39 mouse cellular contexts compared by ENCODE assay signal in the genomic region with DNA sequence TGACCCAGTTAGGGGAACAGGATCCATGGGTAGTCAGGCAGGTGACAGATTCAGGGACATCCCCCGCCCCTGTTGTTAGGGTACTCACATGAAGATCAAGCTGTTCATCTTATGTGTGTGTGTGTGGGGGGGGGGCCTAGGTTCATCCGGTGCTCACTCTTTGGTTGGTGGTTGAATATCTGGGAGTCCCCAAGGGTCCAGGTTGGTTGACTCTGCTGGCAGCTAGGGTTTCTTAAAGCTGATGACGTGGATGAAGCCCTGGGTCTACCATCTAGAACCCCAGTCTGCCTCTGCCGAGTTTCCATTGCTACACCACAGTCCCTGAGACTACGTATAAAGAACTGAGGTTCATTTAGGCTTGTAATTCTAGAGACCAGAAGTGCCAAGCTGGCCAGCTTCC. TPM values are rescaled to one million over a fixed set of nuclear protein-coding genes. Genes with fewer than 3 reads are reported as not detected.
"Had no signal": no experiment of that assay in that cellular context is flagged by ENCODE, and none has a peak within 500 bp of the region (broad histone marks: within the 10 kb centered on the region; RNA-seq: fewer than 3 reads in every experiment).

No protein-coding gene starts in this region.

- H3K27me3 ChIP-seq: heart, embryonic 12.5 days; hindbrain, embryonic 12.5 days; intestine, embryonic 15.5 days; kidney, embryonic 15.5 days; limb, embryonic 12.5 days; liver, embryonic 13.5 days; liver, embryonic 15.5 days had no signal

- ATAC-seq: hindbrain, embryonic 16.5 days; intestine, embryonic 15.5 days; intestine, postnatal 0 days had no signal

- H3K4me3 ChIP-seq: heart, embryonic 10.5 days; heart, embryonic 12.5 days; hindbrain, embryonic 10.5 days; hindbrain, embryonic 12.5 days; intestine, embryonic 15.5 days; kidney, embryonic 15.5 days; layer of hippocampus, adult 2 months; left cerebral cortex, adult 2 months; limb, embryonic 10.5 days; limb, embryonic 12.5 days; liver, embryonic 13.5 days; liver, embryonic 15.5 days had no signal

- H3K36me3 ChIP-seq: heart, embryonic 10.5 days; heart, embryonic 12.5 days; hindbrain, embryonic 10.5 days; hindbrain, embryonic 12.5 days; intestine, embryonic 15.5 days; kidney, embryonic 15.5 days; limb, embryonic 10.5 days; limb, embryonic 12.5 days; liver, embryonic 13.5 days; liver, embryonic 15.5 days had no signal

- H3K9me3 ChIP-seq: heart, embryonic 10.5 days; heart, embryonic 12.5 days; hindbrain, embryonic 10.5 days; hindbrain, embryonic 12.5 days; intestine, embryonic 15.5 days; kidney, embryonic 15.5 days; limb, embryonic 10.5 days; limb, embryonic 12.5 days; liver, embryonic 13.5 days; liver, embryonic 15.5 days had no signal

- H3K9ac ChIP-seq: heart, embryonic 12.5 days; hindbrain, embryonic 12.5 days; hindbrain, embryonic 14.5 days; intestine, embryonic 15.5 days; kidney, embryonic 15.5 days; limb, embryonic 12.5 days; liver, embryonic 13.5 days; liver, embryonic 15.5 days had no signal

- H3K27ac ChIP-seq: heart, embryonic 10.5 days; hindbrain, embryonic 10.5 days; hindbrain, embryonic 12.5 days; hindbrain, embryonic 14.5 days; intestine, embryonic 15.5 days; kidney, embryonic 15.5 days; kidney, postnatal 0 days; layer of hippocampus, adult 2 months; left cerebral cortex, adult 2 months; limb, embryonic 10.5 days; limb, embryonic 12.5 days; liver, embryonic 13.5 days; liver, embryonic 15.5 days had no signal

- H3K4me1 ChIP-seq: heart, embryonic 10.5 days; heart, embryonic 12.5 days; hindbrain, embryonic 10.5 days; hindbrain, embryonic 12.5 days; intestine, embryonic 15.5 days; kidney, embryonic 15.5 days; limb, embryonic 10.5 days; limb, embryonic 12.5 days had no signal

- DNase-seq: gastrocnemius, postnatal 14 days; gastrocnemius, postnatal 36 days; heart, adult 11 months; heart, postnatal 10 days; heart, postnatal 4 days; kidney, adult 2 months; kidney, adult 9 months; kidney, postnatal 25 days; kidney, postnatal 4 days; liver; liver, embryonic 13.5 days had no signal

- H3K4me2 ChIP-seq: heart, embryonic 12.5 days; hindbrain, embryonic 12.5 days; hindbrain, embryonic 14.5 days; intestine, embryonic 15.5 days; kidney, embryonic 15.5 days; limb, embryonic 12.5 days; liver, embryonic 11.5 days; liver, embryonic 13.5 days; liver, embryonic 15.5 days had no signal

RNA-seq across cellular contexts. Expression of a gene that starts 1.3 kb away (rescaled TPM):
- total RNA-seq: gastrocnemius, adult 18-20 months; gastrocnemius, adult 8-10 months; gastrocnemius, postnatal 14 days; gastrocnemius, postnatal 36 days; layer of hippocampus, adult 2 months; layer of hippocampus, postnatal 10 days; layer of hippocampus, postnatal 25 days; left cerebral cortex, postnatal 14 days; left cerebral cortex, postnatal 36 days had no signal
- polyA plus RNA-seq: heart, embryonic 10.5 days; heart, embryonic 12.5 days; hindbrain, embryonic 10.5 days; hindbrain, embryonic 12.5 days; limb, embryonic 10.5 days; limb, embryonic 12.5 days had no signal

RNA-seq across cellular contexts. Expression of a gene that starts 9.9 kb away (rescaled TPM):
- total RNA-seq: gastrocnemius, adult 18-20 months; gastrocnemius, adult 8-10 months; gastrocnemius, postnatal 14 days; gastrocnemius, postnatal 36 days; heart, adult 8-10 months; heart, postnatal 10 days; heart, postnatal 25 days; heart, postnatal 4 days; layer of hippocampus, adult 2 months; layer of hippocampus, postnatal 10 days; layer of hippocampus, postnatal 25 days; left cerebral cortex, adult 2 months; left cerebral cortex, postnatal 14 days; left cerebral cortex, postnatal 36 days had no signal
- polyA plus RNA-seq: gonadal fat pad, adult 2 months; heart, embryonic 10.5 days; heart, embryonic 12.5 days; heart, embryonic 14.5 days; heart, embryonic 16.5 days; hindbrain, embryonic 10.5 days; hindbrain, embryonic 12.5 days; hindbrain, embryonic 14.5 days; hindbrain, embryonic 16.5 days; intestine, embryonic 15.5 days; intestine, postnatal 0 days; kidney, adult 2 months; kidney, embryonic 15.5 days; kidney, postnatal 0 days; limb, embryonic 10.5 days; limb, embryonic 12.5 days; limb, embryonic 14.5 days; liver, embryonic 11.5 days; liver, embryonic 13.5 days; liver, embryonic 15.5 days had no signal

RNA-seq across cellular contexts. Expression of a gene that starts 41.9 kb away (rescaled TPM):
- total RNA-seq: gastrocnemius, adult 18-20 months; heart, adult 8-10 months had no signal
